Mouse (Mus musculus): ENCODE measurements around the gene Stk32c.
A peak's percentile ranks its signal among the peaks of the same experiment; 100 is the strongest.

Stk32c gene

DNA sequence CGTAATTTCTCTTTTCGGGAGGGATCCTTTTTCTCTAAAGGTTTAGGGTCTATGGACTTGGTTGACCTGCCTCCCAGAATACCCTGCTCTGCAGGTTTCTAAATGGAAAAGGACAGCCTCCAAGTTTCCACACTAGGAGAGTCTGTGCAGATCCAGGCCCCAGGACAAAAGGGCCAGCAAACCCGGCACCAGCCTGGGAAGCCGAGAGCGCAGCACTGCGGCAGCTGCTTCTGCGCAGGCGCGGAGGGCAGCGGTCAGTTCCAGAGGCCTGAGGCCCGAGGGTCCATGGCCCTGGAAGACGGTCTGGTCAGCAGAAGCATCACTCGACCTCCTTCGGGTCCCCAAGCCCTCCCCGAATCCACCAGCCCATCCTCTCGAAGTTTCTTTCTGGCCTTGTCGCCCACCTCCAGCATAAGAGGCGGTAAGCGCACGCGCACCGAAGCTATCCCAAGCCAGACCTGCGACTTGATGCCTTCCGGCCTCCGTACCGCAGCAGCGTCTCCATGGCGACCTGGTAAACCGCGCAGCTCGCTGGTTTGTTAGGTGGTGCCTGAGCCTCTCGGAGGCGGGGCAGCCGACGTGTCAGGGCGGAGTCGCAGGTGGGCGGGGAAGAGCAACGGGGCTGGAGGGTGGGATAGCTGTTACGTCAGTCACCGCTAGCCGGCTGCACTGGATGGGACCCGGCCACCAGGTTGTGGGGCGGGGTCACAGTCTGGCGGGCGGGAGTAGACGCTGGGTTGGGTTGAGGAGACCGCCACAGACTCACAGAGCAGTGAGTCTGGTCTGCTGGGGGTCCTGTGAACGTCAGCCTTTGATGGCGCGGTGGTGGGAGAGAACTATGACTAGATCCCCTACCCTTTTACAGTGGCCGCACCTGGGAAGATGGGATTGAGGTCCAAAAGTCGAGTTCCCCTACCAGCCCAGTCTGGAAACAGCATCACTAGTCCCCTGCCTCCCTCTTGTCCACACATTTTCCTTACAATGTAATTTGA lies at the start of gene Stk32c, which contains the start of gene Lrrc27:
TSS of gene Stk32c (minus strand) at position 554 of the 992 bp plus-strand sequence.
TSS of gene Lrrc27 (plus strand) at position 235 of the 992 bp plus-strand sequence.
- peak; percentile 99 for DNase-seq (ENCODE audit: inconsistent ontology term)

DNA sequence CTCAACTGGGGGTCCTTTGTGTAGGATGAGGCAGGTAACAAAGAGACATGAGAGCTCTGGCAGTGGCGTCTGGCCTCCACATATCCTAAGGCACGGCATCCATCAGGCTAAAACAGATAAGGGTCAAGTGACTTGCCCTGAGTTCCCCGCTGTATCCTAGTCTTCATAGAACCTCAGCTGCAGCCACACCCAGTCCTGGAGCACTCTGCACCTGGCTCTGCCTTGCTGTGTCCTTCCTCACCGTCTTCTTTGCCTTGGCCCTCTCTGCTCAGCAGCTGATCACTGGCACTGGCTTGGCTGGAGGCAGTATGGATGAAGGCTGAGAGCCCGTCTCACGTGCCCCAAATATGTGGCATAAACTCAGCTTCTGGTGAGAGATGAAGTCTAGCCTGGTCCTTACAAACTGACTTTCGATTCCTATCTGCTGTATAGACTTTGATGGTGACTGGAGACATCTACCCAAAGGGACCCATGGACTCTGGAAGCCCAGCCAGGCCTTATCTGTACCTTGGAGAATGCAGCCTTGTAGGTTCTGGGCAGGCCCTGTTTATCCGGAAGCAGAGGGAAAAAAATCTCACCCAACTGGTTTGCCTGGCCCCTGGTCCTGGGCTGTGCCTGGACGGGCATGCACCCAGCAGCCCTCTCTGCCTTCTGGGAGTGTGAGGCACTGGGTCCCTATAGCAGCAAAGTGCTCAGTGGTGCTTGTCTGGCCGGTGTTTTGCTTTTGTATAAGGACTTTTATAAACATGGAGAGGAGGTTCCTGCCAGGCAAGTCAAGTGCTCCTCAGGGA lies 44.8 kb upstream of the Stk32c start:
- DNase-seq (ENCODE audit: inconsistent ontology term) = no peak

DNA sequence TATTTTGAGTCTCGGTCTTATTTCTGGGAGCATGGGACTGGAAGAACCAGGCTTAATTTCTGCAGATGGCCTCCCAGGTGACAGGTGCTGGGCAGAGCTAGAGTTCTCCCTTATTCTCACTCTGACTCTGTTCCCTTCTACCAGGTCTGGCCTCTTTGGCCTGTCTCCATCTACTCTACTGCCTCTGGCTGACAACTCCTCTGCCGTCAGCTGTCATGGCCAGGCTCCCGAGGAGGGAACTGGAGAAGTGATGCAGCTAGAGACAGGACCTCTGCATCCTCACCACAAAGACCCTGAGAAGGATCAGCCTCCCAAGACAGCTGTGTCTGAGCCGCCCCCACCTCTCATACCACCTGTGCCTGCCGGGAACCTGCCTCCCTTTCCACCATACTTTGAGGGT lies 41.5 kb upstream of the Stk32c start:
- no peak for DNase-seq (ENCODE audit: inconsistent ontology term)

GRCm38 (mm10) chr7:139253462-139253861 lies 40.4 kb upstream of the Stk32c start:
- DNase-seq (ENCODE audit: inconsistent ontology term) = no peak

DNA sequence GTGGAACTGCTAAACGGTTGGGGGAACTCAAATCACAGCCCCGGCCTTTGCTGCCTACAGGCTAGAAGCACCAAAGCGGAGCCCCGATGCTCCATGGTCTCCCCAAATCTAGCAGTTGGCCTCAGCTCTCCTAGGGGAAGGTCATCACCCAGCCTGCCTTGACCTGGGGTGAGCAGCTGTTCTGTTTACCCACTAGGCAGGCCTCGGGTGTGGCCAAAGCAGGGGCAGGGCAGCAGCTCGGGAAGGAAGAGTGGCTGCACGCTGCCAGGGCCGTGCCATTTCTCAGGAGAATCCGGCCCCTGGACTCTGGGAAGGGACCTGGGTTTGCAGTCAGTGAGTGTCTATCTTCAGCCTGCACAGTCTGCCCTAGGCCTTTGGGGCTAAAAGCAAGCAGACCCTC lies 39.9 kb upstream of the Stk32c start:
- no peak for DNase-seq (ENCODE audit: inconsistent ontology term)

- DNase-seq (ENCODE audit: inconsistent ontology term) = no peak
Measured at GRCm38 (mm10) chr7:139252566-139252965, 39.5 kb upstream of the Stk32c start.

DNA sequence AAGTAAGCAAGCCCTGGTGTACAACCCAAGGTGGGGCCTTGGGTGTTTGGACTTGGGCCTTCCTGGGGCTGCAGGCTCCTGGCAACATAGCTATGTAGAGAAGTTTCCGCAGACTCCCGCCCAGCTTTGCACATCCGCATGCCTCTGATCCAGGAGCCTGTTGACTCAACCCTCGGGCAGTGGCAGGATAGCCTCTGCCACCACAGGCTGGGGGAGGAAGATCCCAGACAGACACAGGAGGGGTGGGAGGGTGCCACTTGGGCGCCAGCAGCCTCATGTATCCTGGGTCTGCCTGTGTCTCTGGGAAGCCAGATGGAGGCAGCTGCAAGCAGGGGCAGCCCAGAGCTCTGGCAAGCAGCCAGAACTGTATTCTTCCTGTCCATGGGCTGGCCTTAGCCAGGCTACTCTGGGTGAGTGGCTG lies 38.8 kb upstream of the Stk32c start:
- DNase-seq (ENCODE audit: inconsistent ontology term) = peak; percentile 60

GRCm38 (mm10) chr7:139249406-139250210 lies 36.5 kb upstream of the Stk32c start:
- no peak for DNase-seq (ENCODE audit: inconsistent ontology term)

GRCm38 (mm10) chr7:139248615-139249405 lies 35.7 kb upstream of the Stk32c start:
- DNase-seq (ENCODE audit: inconsistent ontology term) = no peak

- DNase-seq (ENCODE audit: inconsistent ontology term) = peak; percentile 85
Measured at GRCm38 (mm10) chr7:139247881-139248614, 34.9 kb upstream of the Stk32c start, which contains the start of gene Pwwp2b. Gene Pwwp2b, plus strand, starts transcription at chr7:139248482.

- DNase-seq (ENCODE audit: inconsistent ontology term) = peak; percentile 59
Measured at GRCm38 (mm10) chr7:139246931-139247880, 34.1 kb upstream of the Stk32c start.

GRCm38 (mm10) chr7:139246086-139246485 lies 33.0 kb upstream of the Stk32c start:
- no peak for DNase-seq (ENCODE audit: inconsistent ontology term)

DNA sequence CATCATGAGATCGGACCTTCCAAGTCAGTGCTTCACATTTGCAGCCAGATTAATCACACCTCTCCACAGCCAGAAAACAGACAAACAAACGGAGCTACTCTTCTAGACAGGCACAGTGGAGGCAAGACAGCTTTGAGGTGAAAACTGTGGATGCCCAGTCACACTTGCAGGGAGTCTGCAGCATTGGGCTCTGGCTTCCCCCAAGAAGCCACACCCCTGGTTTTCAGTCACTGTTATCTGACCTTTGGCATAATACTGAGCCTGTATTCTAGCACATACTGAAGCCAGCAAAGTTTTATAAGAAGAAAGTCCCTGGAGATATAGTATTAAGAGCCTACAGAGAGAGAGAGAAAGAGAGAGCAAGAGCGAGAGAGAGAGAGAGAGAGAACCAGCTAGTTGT lies 26.3 kb upstream of the Stk32c start:
- no peak for DNase-seq (ENCODE audit: inconsistent ontology term)

GRCm38 (mm10) chr7:139235651-139236358 lies 22.7 kb upstream of the Stk32c start:
- DNase-seq (ENCODE audit: inconsistent ontology term) = no peak

DNA sequence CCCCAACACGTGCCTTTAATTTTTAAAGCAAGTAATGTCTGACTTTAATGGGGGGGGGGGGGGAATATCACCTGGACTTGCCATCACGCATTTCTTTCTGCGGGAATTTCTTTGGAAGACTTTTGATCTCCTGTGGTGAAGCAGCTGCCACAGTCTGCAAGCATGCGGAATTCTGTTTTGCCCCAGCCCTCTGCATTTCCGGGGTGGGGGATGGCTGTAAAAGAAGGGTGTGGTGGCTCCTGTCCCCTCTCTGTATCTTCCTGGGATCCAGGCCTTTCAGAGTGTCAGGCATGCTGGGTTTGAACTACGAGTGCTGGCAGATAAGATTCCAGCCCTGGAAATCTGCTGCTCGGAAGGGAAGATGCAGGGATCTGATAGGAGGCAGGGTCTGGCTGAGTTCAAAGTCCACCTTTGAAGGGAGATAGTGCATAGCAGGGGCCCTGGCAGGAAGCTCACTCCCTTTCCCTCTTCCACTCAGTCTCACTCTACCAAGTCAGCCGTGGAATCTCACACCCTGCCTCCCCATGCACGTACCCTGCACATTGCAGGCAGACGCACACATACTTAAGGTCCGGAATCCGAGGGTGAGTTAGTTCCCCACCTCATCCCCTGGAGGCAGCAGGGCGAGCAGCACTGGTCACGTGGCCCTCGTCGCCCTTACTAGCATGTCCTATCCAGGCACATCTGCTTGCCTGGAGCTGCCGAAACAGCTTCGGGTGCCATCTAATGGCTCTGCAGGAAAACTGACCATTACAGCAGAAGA lies 21.5 kb upstream of the Stk32c start:
- peak; percentile 48 for DNase-seq (ENCODE audit: inconsistent ontology term)

GRCm38 (mm10) chr7:139233714-139234113 lies 20.6 kb upstream of the Stk32c start:
- peak; percentile 82 for DNase-seq (ENCODE audit: inconsistent ontology term)

GRCm38 (mm10) chr7:139230241-139230640 lies 17.1 kb upstream of the Stk32c start:
- no peak for DNase-seq (ENCODE audit: inconsistent ontology term)

Data from Muller cell, postnatal 12 days (primary cell).